Mouse (Mus musculus) forebrain, embryonic 12.5 days (tissue): ENCODE results near the gene Nebl. TPM values are rescaled to one million over a fixed set of nuclear protein-coding genes. Genes with fewer than 3 reads are reported as not detected.
A peak's percentile ranks its signal among the peaks of the same experiment; 100 is the strongest.
"Not testable (repeated sequence)": the region's sequence is repeated elsewhere in the genome, so short reads cannot be mapped to it uniquely, and the experiment has no call there.

ENCODE experiments used
- ATAC-seq: fragments of 200-750 bp; cut with Nextera tagmentation; 2 replicates; pipeline ENCODE4 v1.8.0; 2017; ENCODE audit warnings: moderate TSS enrichment; ENCODE audit not compliant: low FRiP score
- H3K27ac ChIP-seq: fragments of 300-500 bp; sonication (generic); 2 replicates; pipeline ENCODE4 v1.5.1; 2016; ENCODE audit warnings: mild to moderate bottlenecking
- H3K27me3 ChIP-seq: fragments of 300-500 bp; sonication (generic); 2 replicates; pipeline ENCODE4 v1.6.1; 2016; ENCODE audit warnings: mild to moderate bottlenecking
- H3K36me3 ChIP-seq: fragments of 300-500 bp; sonication (generic); replicated peaks from 2 replicates; pipeline ENCODE4 v1.6.1; 2016; ENCODE audit warnings: mild to moderate bottlenecking
- H3K4me1 ChIP-seq: fragments of 300-500 bp; sonication (generic); 2 replicates; pipeline ENCODE4 v1.6.1; 2016
- H3K4me2 ChIP-seq: fragments of 300-500 bp; sonication (generic); 2 replicates; pipeline ENCODE4 v1.6.1; 2016; ENCODE audit warnings: mild to moderate bottlenecking, moderate library complexity
- H3K4me3 ChIP-seq: fragments of 300-500 bp; sonication (generic); replicated peaks from 2 replicates; pipeline ENCODE4 v1.5.1; 2016; ENCODE audit warnings: mild to moderate bottlenecking
- H3K9ac ChIP-seq: fragments of 300-500 bp; sonication (generic); 2 replicates; pipeline ENCODE4 v1.6.1; 2016; ENCODE audit warnings: mild to moderate bottlenecking
- H3K9me3 ChIP-seq: fragments of 300-500 bp; sonication (generic); 2 replicates; pipeline ENCODE4 v1.6.1; 2016
- WGBS: fragments of 180-500 bp; shearing (Covaris S2); methylation state at CpG from one replicate; pipeline ENCODE4 v1.1.7; 2016; 5-methylcytosine and 5-hydroxymethylcytosine counted together
- microRNA-seq: library from miRNA; unstranded; fragments of <30 nt; microRNA quantifications from one replicate; pipeline ENCODE4, GENCODE M21; 2017
- polyA plus RNA-seq: library from polyadenylated mRNA; unstranded; fragments of >200 nt; fragmentation: Nextera tagmentation; extraction: Ambion mirVana; gene quantifications from 2 replicates; pipeline ENCODE4 v1.2.1, GENCODE M21; 2016

The Nebl gene
- polyA plus RNA-seq, 1 experiment from 2014 or later: 6.5 TPM

DNA sequence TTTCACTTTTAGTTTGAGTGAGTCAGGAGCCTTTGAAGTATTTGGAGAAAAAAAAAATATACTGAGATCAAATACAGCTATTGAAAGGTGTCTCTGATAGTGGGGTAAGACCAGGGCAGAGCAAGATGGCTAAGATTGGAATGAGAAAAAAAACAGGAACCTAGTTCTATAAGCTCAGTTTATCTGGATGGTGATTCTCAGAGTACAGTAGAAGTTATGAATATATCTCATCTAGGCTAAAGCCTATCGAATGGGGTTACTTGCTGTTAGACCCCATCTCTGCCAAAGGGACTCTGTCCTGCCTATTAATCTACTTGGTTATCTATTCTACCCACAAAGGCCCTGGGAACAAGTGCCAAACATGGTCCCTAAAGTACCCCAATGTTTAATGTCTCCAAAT, 369.1 kb downstream of the Nebl start:
- no peaks in the 10 kb centered on the region for H3K27me3 ChIP-seq
- ATAC-seq: no peak
- 90% methylated on average over 1 of the region's 1 CpGs for WGBS
- H3K36me3 ChIP-seq: no peaks in the 10 kb centered on the region
- no peak overlapping the region for H3K4me2 ChIP-seq
- no peak overlapping the region for H3K4me3 ChIP-seq
- H3K27ac ChIP-seq: no peak overlapping the region
- H3K4me1 ChIP-seq: no peaks in the 10 kb centered on the region
- no peaks in the 10 kb centered on the region for H3K9me3 ChIP-seq
- no peak overlapping the region for H3K9ac ChIP-seq

DNA sequence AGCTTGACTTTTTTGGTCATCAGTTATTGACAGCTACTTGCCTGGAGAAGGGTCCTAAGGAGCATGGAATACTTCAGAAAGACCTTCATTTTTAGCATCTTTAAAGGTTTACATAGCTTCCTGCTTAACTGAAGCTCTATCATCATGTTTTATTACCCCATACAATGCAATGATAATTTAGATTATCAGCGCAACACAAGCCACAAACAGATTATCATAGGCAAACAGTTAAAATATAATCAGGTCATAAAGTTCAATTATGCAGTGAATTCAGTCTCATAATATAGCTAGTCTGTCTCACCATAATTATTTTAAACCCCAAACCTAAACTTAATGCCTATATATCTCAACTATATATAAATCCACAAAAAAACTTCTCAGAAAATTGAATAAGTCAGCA, 386.6 kb downstream of the Nebl start:
- no peaks in the 10 kb centered on the region for H3K27me3 ChIP-seq
- H3K4me2 ChIP-seq: no peak overlapping the region
- H3K27ac ChIP-seq: no peak overlapping the region
- no peaks in the 10 kb centered on the region for H3K36me3 ChIP-seq
- WGBS: 92% methylated on average over 1 of the region's 1 CpGs
- no peak overlapping the region for H3K4me3 ChIP-seq
- H3K4me1 ChIP-seq: no peaks in the 10 kb centered on the region
- H3K9ac ChIP-seq: no peak overlapping the region
- H3K9me3 ChIP-seq: no peaks in the 10 kb centered on the region
- ATAC-seq: no peak

- Histone ChIP-seq H3K36me3 (no peaks in the 10 kb centered on the region), H3K27me3 (no peaks in the 10 kb centered on the region), H3K9me3 (no peaks in the 10 kb centered on the region), H3K27ac (no peak overlapping the region), H3K4me3 (no peak overlapping the region), H3K4me1 (no peaks in the 10 kb centered on the region), H3K9ac (no peak overlapping the region), H3K4me2 (no peak overlapping the region)
- ATAC-seq: no peak
- WGBS: 84% methylated on average over 5 of the region's 5 CpGs
These were observed 395.8 kb downstream of the Nebl start for GRCm38 (mm10) chr2:17335451-17335850.

GRCm38 (mm10) chr2:17326590-17326989, 404.7 kb downstream of the Nebl start:
- Histone ChIP-seq H3K9ac (no peak overlapping the region), H3K4me2 (no peak overlapping the region), H3K4me3 (no peak overlapping the region), H3K27me3 (no peaks in the 10 kb centered on the region), H3K4me1 (no peaks in the 10 kb centered on the region), H3K36me3 (no peaks in the 10 kb centered on the region), H3K9me3 (no peaks in the 10 kb centered on the region), H3K27ac (no peak overlapping the region)
- 84% methylated on average over 1 of the region's 1 CpGs for WGBS
- 0 out of 2 replicates have a peak, but pooled peaks have one; percentile 33 for ATAC-seq

GRCm38 (mm10) chr2:17316850-17317249, 414.4 kb downstream of the Nebl start:
- Histone ChIP-seq H3K36me3 (no peaks in the 10 kb centered on the region), H3K4me3 (no peak overlapping the region), H3K9ac (no peak overlapping the region), H3K9me3 (no peaks in the 10 kb centered on the region), H3K4me2 (no peak overlapping the region), H3K27ac (no peak overlapping the region), H3K4me1 (no peaks in the 10 kb centered on the region), H3K27me3 (no peaks in the 10 kb centered on the region)
- 89% methylated on average over 5 of the region's 5 CpGs for WGBS
- ATAC-seq: no peak

DNA sequence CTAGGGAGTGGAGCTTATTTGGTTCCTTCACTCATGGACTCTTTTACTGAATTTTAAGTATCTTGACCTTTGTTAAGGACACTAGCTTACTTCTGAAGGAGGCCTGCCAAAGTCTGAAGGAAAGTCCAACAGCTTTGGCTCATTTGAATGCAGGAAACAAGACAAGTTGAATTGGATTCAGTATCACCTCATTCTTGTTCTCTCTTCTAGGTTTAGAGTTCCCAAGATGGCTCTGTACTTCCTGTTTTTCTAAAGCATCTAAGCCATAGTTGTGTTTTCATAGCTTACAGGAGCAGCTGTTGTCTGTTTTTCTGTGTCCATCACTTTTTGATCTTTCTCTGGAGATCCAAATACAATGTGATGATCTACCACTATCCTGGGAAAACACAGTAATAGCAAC, 429.9 kb downstream of the Nebl start:
- Histone ChIP-seq H3K9ac (no peak overlapping the region), H3K9me3 (no peaks in the 10 kb centered on the region), H3K36me3 (no peaks in the 10 kb centered on the region), H3K27ac (no peak overlapping the region), H3K4me3 (no peak overlapping the region), H3K4me2 (no peak overlapping the region), H3K4me1 (no peaks in the 10 kb centered on the region), H3K27me3 (no peaks in the 10 kb centered on the region)
- no peak for ATAC-seq

- Histone ChIP-seq H3K9me3 (no peaks in the 10 kb centered on the region), H3K27me3 (no peaks in the 10 kb centered on the region), H3K4me1 (no peaks in the 10 kb centered on the region), H3K4me2 (no peak overlapping the region), H3K4me3 (no peak overlapping the region), H3K27ac (no peak overlapping the region), H3K36me3 (no peaks in the 10 kb centered on the region), H3K9ac (no peak overlapping the region)
- WGBS: 65% methylated on average over 1 of the region's 1 CpGs
- ATAC-seq: no peak
These were observed 433.8 kb downstream of the Nebl start for GRCm38 (mm10) chr2:17297496-17297895.

- H3K27me3 ChIP-seq, H3K36me3 ChIP-seq, ATAC-seq, H3K4me3 ChIP-seq, H3K27ac ChIP-seq, H3K9ac ChIP-seq, H3K9me3 ChIP-seq, H3K4me1 ChIP-seq, H3K4me2 ChIP-seq: not testable (repeated sequence)
- 85% methylated on average over 5 of the region's 5 CpGs for WGBS
These were observed 436.0 kb downstream of the Nebl start for GRCm38 (mm10) chr2:17295257-17295656.

Small RNA genes within 50 kb of the gene (microRNA-seq; reads per million reads assigned to microRNA genes)
- not detected for gene Mir6419
